Mouse (Mus musculus) induced T-regulatory cell, adult 2 months (primary cell): Measurements from ENCODE around the gene Prpf40b.
A peak's percentile ranks its signal among the peaks of the same experiment; 100 is the strongest.

Experiments used
- DNase-seq: peaks from one replicate; pipeline ENCODE4 v3.0.0-alpha.2; 2012; ENCODE audit warnings: low read depth

Gene Prpf40b

DNA sequence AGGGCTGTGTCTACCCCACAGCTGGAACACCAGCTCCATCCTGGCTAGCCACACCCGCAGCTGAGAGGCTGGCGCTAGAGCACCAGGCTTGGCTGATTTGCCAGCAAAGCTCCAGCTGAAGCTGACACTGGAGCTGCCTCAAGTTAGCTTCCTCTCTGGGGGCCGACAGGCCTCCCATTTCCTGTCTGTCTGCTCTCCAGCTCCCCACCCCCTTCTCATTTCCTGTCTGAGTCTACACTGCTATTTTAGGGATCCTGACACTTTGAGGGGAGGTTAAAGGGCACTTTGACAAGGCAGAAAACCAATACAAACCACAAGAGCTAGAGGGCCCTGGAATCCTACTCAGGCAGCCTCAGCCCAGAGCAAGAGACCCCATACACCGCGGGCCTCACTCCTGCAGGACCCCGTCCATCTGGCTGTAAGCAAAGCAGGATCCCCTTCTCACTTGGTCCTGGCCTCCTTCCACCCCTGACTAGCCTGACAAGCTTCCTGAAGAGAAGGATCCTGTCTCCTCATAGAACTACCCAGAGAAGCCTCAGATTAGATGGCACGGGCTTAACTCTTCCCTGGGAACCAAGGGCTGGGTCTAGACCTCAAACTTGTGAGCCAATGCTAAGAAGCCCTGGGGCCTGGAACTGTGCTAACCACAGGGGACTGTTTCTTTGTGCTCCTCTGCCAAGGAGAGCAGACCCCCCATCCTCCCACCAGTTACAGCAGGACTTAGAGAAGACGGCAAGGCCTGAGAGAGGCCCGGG is 38.2 kb downstream of the Prpf40b start:
- DNase-seq = peak; percentile 88

DNA sequence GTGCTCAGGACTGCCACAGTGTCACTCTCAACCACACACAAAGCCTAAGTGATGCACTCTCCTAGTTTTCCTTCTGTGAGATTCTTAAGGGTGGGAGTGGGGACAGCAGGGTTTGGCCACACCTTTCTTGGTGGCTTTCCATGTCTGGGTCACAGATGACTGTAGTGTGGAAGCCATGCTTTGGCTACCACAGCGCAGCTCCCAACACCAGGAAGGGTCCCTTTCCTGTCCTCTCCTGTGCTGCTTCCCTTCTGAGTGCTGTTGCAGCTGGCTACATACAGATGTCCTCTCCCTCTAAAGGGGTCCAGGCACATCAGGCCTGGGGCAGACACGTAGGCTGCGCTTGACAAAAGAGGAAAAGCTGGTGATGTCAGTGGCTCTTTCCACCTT is 38.8 kb downstream of the Prpf40b start:
- no peak for DNase-seq

DNA sequence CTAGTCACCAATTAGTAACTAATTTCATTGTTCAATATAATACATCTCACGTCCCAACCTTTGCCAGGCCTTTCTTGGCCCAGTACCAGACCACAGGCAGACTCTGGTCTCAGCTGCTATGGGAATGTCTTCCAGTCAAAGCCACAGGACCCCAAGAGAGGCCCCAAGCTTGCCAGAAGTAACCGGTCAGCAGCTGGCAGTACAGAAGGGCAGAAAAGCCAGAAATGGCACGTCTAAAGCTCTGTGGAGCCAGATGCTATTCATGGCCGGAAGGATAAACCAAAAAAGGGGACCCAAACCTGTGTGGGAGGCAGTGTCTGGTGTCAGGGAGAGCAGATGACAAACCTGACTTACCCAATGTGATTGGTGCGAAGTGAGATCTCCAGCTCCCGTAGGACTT is 39.6 kb downstream of the Prpf40b start:
- no peak for DNase-seq

DNA sequence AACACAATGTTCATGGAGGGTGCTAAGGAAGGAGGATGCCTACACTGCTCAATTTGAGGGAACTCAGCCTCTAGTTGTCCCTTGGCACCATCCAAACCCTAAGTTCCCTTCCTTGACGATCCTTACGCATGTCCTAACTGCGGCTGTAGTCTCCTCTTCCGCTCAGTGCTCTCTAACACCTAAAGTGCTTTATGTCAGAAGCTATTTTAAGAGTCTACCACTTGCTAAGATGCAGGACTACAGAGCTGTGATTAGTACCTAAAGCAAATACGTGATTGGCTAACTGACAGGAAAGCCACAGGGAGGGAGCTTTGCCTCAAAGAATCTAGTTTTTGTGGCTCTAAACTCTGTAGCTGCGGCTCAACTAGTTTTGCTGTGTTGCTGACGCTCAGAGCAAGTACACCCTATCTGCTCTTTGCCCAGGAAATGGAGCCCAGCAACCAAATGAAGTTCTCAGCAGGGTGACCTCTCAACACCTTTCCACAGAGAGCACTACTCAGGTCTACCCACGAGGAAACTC is 41.0 kb downstream of the Prpf40b start:
- peak; percentile 60 for DNase-seq

DNA sequence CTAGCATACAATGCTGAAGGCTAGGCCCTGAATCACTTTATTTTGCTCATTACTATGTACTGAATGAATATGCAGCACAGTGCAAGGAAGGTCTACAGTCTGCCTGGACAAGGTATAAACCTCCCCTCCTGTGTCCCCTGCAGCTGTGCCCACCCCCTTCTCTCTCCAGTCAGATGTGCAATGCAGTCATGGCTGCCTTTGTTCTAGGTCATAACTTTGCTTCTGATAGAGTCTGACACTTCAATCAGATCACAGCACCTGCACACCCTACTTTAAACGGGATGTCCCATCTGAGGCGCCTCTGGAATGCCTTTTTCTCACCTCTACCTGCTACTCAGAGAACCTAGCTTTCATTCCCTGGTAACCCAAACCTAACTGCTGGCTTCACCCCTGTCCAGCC is 44.0 kb downstream of the Prpf40b start:
- no peak for DNase-seq

DNA sequence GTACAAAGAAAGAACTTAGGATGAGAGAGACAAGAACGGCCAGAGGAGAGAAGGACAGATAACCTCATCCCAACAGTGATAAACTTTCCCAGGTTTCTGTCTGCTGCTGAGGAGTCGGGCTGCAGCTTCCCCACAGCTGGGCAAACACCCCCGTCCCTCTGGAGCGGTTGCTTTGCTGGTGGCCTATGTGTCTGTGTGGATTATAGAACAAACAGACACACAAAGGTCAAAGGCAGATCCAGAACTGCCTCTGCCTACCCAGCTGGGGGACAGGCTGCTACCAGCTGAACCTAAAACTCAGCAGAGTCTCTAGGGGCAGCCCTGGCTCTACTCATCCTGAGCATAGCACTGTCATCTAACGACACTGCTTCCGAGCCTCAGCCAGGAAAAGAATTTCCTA is 44.8 kb downstream of the Prpf40b start:
- DNase-seq = no peak

DNA sequence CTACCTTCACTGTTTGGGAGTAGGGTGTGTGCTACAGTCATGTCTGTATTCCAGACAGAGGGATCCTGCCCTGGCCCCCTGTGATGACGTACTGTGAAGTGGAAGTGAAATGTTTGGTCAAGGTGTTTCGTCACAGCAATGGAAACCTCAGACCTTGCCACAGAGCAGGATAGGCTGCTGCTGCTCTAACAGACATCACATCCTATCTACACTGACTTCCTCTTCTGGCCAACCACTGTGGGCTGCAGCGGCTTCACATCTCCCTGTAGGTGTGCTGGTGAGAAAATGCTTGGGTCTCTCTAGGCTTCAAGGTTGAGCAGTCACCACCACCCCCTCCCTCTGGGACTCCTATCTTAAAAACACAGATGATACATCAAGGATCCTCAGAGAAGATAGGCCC is 46.2 kb downstream of the Prpf40b start:
- peak; percentile 76 for DNase-seq

DNA sequence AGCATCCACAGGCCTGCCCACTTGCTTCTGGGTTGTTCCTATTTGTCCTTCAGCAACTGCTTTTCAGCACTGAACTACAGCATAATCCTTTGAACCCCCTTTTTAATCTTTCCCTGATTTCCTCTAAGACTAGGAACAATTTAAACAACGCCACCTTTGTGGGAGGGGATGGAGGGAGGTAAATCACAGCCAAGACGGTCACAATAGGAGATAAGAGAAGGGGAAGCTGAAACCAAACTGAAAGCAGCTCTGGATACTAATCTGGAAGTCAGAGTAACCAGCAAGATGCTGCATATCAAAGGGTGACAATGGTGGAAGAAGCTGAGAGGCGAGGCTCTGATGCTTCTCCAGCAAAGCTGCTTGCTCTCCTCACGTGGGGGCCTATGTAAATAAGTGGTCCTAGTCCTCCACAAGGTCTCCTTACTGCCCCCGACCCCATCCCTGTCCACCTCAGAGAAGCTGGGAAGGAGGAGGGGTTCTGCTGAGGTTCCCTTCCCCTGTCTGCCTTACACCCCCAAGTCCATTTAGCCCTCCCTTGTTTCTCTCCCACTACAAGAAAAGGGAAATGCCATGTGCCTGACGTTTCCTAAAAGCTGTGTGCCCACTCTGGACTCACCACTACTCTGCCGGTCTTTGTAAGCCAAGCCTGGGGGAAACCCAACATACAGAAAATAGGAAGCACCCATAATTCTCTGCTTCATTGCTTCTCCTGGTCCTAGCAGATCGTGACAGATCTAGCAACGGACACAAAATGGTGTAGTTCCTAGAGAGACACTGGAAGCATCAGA is 47.5 kb downstream of the Prpf40b start:
- no peak for DNase-seq

DNA sequence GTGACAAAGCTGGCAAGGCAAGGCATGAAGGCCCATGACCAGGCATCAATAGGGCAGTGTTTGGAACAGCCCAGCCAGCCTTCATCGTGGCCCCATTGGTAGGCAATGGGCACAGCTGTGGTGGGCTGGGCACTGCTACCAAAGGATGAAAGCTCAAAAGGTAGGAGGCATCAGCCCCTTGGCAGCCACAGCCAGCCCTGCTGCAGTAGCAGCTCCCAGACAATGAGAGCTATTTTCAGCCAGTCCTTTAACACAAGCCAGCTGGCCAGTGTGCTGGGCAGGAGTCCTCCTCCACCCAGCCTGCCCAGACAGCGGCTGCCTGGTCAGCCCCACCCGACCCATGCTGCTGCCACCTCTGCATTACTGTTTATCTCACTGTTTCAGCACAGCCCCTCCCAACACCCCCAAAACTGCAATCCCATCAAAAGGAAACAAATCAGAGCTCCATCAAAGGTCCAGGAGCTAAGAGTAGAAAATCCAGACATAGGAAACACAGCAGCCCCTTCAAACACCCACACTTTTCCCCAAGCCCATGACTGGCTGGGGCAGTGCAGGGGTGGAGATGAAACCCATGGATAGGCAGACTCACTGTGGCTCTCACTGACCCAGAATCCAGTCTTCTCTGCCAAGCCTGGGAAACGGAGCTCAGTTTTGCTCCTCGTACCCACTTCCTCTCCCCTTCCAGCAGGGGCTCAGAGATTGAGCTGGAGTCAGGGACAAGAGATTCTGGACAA is 48.7 kb downstream of the Prpf40b start:
- DNase-seq = no peak

DNA sequence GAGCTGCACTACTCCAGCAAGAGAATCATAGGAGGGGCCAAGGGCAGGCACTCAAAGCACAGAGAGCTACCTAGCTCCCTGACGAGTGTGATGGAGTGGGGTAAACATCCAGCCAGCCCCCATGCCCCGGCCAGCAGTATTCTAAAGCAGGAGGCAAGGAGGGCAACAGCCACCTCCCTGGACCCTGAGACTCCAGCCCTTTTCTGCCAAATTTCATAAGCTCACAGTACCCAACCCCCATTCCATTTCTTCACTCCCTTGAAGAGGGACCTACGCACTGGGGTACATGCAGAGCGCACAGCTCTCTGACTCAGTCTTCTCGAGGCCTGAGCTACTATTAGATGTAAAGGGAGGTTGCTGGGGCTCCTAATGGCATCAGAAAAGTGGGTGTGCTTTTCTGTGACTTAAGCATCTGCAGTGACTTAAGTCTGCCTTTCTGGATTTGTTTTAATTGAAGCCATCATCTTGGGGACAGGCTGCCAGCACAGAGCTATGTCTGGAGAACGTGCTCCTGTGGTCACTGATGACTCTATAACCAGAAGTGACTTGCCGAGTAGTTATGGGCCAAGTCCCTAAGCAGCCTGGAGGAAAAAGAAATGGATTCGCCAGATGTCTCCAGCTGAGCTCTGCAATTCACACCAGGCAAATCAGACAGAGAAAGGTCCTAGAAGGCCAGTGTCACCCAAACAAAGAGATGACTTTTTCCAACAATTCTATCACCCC is 49.4 kb downstream of the Prpf40b start:
- DNase-seq = no peak

DNA sequence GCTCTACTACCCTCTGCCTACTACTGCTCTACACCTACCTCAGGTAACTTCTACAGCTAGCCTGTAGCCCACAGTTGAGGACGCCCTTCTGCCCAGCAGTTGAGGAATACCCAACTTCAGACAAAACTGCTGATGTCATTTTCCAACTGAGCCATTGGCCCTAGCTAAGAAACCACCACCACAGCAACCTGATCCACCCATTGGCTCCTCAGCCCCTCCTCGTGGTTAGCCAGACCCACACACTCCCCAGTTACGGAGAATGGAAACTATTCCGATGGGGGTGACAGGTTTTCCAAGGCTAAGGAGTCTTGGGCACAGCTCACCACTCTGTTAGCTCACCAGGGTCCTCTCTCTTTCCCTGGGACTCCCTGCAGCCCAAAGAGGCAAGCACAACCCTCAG is 50.1 kb downstream of the Prpf40b start:
- no peak for DNase-seq

DNA sequence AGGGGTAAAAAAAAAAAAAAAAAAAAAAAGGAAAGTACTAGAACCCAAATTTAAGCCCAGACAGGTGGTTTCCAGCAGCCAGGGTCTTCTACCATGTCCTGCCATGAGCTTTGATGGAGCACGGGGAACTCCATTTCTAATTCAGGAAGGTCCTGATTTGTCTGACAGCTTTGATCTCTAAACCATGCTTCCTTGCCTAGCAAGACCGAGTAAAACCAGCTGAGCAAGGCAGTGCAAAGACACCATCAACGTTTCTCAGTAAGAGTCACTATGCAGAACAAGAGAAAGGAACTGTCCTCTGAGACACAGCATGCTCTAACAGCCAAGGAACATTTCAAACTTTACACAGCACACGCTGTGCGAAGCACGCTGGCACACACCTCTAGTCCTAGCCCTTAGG is 56.7 kb downstream of the Prpf40b start:
- DNase-seq = no peak

DNA sequence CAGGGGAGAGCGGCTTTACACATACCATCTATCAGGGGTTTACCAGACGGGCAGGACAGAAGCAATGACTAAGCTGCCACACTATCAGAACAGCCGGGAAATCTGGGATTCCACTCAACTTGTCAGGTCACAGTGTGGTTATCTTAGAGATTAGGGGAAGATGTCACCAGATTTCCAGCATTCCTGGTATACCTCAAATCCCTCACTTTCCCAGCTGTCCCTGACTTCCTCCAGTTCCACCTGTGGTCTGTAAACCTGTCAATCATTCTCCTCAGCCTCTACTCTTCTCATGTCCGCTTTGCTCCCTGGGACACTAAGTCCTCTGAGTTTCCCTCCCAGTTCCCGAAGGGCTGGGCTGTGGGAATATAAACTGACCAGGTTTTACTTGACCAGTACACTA is 57.4 kb downstream of the Prpf40b start:
- no peak for DNase-seq

DNA sequence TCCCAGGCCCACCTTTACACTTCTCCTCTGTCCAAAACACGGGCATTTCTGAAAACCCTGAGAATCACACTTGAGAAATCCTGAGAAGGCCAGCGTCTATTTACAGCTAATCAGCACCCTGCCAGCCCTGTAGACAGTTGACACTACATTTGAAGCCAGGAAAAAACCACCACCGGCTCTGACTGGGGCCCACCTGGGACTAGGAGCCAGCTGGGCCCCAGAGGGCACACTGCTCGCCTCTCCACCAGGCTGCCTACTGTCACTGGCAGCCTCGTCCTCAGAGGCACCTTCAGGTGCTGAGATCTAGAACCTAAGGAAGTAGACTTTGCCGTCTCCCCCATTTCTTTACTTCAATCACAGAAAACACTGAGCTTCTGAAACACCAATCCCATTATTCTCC is 60.8 kb downstream of the Prpf40b start:
- DNase-seq = no peak

DNA sequence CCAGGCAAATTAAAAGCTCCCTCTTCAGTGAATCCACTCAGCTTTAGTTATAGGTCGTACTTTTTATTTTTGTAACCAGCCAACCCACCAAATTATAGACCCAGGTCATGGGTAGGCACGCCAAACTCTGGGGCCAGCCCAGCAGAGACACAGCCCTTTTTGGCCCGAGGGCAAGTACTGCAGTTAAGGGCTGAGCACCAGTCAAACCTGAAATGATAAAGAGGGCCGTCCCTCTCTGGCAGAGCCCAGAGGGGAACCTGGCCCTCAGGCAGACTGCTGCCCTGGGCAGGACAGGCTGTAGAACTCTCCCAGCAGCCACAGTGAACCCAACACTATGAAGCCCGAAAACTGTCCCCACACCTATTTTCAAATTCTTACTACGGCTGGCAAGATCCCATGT is 61.6 kb downstream of the Prpf40b start:
- no peak for DNase-seq

DNA sequence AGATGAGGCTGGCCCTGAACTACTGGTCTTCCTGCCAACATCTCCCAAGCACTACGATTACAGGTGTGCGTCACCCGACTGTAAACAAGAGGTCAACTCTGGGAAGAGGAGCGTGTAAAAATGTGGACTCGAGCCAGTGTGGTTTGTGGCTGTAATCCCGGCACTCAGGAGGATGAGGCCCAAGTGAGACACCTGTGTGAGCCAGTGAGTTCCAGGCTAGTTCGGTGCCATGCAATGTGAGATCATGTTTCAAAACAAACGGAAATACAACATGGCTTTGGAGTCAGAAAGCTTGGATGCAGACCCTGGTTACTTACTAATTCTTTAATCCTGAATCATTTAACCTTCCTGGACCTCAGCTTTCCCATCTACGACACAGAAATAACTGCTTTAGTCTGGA is 64.1 kb downstream of the Prpf40b start:
- no peak for DNase-seq

DNA sequence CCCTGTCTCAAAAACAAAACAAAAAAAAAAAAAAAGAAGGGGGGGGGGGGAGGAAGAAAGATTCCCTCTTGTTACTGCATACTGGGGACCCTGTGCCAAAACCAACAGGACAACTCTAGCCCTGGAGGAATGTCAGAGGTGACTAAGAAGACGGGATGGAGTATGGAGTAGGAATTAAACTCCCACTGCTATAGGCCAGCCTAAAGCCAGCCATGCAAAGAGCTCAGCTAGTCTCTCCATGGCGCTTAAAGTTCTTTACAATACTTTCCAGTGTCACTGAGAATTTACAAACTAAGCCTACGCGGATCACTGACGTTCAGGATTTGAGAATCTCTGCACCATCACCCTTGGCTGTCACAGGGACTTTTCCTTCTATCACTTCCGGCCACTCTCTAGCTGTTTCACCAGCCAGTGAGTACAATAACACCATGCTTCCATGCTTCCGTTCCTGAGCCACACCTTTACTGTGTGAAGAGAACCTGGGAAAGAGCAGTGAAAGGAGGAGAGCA is 69.2 kb downstream of the Prpf40b start:
- peak; percentile 59 for DNase-seq

DNA sequence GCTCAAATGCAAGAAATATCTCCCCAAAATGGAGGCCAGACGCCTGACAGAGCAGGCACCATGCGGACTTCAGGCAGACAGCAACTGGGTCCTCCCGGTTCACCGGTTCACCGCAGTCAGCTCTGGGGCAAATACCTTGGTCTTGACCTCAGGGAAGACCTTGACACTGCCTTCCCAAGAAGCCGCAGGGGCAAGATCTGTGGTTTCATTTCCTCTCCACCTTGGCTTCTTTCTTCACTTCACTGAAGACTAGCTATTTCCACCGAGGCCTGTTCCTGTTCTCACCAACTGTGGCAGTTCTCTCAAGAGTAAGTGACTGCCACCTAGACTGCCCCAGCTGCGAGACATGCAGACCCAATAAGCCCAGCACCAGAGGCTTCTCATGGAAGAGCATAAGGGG is 70.0 kb downstream of the Prpf40b start:
- DNase-seq = peak; percentile 74
